Mouse (Mus musculus) NIH3T3 (cell line): ENCODE data around the gene Cbx8.

Source experiments
- DNase-seq: peaks from one replicate; pipeline ENCODE4 v3.0.0-alpha.2; 2012; ENCODE audit warnings: low read depth

Cbx8 gene

DNA sequence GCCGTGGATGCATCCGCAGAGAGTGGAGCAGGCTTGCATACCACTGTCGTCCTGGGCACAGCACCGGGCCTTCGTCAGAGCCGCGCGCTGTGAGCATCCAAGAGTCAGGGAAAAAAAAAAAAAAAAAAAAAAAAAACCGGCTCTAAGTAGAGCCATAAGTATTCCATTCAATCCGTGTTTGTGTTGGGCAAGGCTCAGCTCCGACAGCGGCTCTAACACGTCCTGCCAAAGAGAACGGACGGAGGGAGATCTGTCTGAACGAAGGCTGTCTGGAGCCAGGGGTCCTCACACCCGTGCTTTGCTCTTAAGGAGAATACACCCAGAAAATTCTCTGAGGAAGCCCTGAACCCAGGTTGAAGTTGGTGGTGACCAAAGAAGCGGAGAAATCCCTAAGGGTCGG, 6.1 kb downstream of the Cbx8 start:
- no peak for DNase-seq

DNA sequence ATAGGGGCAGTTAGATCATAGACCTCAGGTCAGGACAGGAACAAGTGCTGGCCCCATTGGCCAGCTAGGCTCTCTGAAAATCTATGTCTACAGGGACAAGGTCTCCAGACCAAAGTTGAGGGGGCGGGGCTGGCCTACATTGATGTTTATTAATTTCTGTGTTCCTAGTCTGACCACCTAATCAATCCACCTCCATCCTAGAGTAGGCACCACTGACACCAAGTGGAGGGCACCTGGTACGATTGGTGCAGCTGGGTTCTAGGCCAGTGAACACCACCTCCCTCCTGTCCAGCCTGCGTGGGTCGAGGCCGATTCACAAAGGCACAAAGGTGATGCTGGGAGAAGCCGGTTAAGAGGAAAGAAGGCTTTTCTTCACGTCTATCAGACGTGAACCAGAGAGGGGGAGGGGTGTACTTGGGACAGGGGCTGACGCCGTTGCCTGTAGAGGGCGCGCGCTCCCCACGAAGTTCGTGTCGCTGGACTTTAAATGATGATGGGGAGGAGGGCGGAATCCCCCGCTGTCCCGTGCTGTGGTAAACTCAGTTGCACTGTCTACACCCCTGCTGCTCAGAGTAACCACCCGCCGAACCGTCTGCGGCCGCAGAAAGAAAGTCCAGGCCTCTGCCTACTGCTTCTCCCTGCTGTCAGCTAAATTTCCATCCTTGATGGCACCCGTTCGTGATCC, 6.8 kb downstream of the Cbx8 start:
- peak; percentile 93 for DNase-seq

GRCm38 (mm10) chr11:119026203-119026602, 14.6 kb downstream of the Cbx8 start:
- DNase-seq: peak; percentile 83

DNA sequence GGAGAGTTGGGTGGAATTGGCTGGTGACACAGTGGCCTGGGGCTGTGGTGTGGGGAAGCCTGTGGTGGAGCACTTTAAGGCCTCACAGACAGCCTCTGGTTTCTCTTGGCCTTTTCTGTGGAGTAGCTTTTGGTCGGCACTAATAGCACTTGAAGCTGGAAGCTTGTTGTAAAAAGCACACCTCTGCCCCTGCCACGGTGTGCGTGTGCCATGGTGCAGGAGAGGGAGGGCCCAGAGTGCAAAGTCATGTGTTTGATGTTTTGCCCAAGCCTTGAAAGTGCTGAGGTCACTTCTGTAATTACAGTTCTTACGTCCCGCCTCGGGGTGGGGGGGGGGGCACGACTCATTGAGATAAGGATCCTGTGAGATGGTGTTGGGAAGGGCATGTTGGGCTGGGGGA, 16.5 kb downstream of the Cbx8 start:
- DNase-seq: peak; percentile 12

- DNase-seq: peak; percentile 39
These were observed 17.2 kb downstream of the Cbx8 start for GRCm38 (mm10) chr11:119023616-119023980.

GRCm38 (mm10) chr11:119022895-119023615, 17.7 kb downstream of the Cbx8 start, which contains the start of gene Cbx2:
TSS of gene Cbx2 (plus strand) at chr11:119022962.
- peak; percentile 90 for DNase-seq

DNA sequence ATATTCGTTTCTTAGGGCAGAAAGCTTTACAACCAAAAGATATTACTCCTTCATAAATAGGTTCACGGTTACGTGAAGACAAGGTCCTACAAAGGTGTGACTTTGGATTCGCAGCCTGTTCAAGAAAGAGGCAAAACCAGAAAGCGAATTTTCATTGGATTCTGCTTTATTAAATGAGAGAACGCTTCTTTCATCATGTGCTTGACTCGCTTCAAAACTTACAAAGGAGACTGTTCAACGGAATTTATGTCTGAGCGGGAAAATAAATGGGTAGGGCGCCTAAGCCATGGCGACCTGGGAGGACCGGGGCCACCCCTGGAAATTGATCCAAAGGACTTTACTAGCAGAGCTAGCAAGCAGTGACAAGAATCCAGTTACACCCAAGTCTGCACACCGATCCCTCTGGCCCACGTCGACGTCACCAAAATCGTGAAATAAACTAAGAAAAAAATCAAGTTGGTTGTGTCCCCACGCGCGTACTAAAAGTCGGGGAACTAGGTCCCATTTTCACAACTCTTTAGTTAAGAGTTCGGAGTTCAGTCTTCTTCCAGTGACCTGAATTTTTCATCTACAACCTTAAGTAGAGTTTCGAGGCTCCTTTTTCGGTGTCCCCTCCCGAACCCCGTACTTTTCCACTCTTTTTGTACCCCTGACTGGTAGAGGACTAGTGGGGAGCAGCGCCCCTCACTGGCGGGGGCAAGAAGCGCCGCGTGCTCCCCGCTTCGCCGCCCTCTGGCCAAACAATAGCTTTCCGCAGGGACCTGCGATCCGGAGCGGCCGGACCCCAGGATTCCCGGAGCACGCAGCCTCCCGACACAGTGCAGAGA, 18.5 kb downstream of the Cbx8 start:
- no peak for DNase-seq

- DNase-seq: peak; percentile 83
These were observed 19.6 kb downstream of the Cbx8 start for GRCm38 (mm10) chr11:119021180-119021579.

- DNase-seq: no peak
These were observed 23.3 kb downstream of the Cbx8 start for GRCm38 (mm10) chr11:119017506-119017905.

GRCm38 (mm10) chr11:119014455-119014854, 26.3 kb downstream of the Cbx8 start:
- no peak for DNase-seq

DNA sequence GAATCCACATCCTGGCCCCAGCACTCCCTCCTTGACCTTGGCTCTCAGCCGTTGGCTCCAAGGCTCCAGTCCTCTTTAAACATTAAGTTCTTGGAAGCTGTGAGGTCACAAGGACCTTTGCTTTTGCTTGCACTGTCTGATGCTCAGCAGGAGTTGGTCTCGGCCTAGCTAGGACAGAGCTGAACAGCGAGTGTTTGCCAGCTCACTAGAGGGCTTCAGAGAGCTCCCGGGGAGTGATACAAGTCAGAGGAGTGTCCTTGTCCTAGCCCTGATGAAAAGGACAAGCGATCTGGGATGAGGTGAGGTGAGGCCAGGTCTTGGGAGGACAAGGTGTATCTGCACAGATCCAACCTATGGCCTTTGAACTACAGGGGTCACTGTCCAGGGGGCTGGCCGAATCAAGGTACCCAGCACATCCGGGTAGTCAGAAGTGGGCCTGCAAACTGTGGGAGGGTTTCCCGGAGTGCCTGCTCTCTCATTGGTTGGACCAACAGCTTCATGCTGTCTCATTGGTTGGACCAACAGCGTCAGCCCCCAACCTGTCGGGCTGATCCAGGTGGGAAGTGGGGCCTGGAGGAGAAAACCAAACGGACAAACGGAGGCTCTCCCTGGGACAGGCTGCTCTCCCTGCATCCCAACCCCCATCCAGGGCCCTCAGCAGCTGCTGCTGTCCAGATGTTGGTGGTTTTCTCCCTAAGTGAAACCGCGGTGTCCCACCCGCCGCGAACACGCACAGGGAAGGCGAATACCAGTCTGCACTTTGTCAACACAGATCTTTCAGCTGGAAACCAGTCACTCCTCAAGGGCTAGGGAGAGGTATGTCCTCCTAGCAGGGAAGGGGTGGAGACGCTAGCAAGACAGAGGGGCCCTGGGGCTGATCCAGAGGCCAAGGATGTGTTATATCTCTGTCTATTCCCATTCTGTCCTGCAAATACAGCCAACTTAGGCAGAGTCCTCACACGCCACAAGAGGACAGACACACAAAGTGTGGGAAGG, 33.0 kb downstream of the Cbx8 start:
- no peak for DNase-seq

DNA sequence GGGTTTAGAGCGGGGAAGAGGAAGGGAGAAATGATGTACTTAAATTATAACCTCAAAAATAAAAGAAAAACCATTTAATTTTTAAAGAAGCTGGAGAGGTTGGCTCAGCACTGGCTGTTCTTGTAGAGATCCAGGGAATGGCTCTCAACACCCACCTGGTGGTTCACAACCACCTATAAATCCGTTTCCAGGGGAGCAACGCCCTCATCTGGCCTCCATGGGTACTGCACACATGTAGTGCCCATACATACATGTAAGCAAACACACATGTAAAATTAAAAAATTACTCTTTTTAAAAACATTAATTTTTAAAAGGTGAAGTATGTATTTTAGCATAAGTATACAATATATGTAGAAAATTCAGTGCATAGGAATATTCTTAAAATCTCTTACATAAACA, 34.3 kb downstream of the Cbx8 start:
- DNase-seq: no peak

GRCm38 (mm10) chr11:119005547-119006275, 35.1 kb downstream of the Cbx8 start:
- no peak for DNase-seq

DNA sequence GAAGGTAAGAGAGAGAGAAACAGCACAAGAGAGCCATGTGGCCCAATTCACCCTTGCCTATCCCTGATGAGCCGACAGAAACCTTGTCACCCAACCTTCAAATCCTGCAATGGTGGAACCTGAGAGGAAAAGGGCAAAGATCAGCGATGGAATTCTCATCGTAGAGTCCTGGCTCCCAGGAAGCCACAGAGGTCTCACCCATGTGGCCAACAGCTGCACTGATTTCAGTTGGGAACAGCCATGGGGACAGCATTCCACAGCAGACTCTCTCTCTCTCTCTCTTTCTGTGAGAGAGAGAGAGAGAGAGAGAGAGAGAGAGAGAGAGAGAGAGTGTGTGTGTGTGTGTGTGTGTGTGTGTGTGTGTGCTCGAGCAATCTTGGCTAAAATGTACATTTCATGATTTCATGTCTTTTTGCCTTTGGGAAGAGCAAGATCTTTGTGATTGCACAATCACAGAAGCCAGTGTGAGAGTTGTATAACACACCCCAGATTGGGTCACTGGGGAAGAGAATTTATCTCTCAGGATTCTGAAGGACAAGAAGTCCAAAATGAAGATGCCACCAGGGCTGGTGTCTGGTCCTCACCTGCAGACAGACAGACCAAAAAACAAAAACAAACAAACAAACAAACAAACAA, 39.2 kb downstream of the Cbx8 start:
- peak; percentile 18 for DNase-seq

DNA sequence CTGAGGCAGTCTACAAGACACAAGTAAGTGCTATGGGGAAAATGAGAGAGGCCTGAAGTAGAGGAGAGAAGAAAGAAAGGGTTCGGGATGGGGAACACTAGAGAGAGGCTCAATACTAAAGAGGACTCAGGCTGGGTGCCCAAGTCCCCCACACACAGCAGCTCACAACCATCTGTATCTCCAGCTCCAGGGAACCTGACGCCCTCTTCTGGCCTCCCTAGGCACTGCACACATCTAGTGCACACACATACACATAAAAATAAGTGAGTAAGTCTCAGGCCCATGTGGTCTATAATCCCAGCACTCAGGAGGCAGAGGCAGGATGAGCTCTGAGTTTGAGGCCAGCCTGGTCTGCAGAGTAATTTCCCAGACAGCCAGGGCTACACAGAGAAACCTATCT, 39.9 kb downstream of the Cbx8 start:
- no peak for DNase-seq

DNA sequence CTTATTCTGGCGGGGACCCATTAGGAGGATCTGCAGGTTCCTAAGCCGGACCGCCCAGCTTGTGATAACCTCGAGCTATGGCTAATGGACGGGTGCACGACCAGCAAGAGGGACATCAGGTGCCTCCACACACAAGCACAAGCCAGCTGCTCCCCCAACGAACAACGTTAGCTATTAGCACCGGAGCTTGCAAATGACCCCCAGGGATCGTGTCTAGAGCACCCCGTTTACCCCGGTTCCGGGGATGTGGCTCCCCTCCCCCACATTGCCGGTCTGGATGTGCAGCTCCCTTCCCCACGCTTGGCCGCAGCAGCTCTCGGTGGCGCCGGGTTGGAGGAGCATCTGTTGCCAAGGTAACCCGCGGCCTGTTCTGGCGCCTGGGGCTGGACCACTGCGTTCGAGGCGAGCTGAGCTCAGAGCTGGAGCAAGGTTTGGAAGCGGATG, 41.4 kb downstream of the Cbx8 start:
- DNase-seq: no peak

DNA sequence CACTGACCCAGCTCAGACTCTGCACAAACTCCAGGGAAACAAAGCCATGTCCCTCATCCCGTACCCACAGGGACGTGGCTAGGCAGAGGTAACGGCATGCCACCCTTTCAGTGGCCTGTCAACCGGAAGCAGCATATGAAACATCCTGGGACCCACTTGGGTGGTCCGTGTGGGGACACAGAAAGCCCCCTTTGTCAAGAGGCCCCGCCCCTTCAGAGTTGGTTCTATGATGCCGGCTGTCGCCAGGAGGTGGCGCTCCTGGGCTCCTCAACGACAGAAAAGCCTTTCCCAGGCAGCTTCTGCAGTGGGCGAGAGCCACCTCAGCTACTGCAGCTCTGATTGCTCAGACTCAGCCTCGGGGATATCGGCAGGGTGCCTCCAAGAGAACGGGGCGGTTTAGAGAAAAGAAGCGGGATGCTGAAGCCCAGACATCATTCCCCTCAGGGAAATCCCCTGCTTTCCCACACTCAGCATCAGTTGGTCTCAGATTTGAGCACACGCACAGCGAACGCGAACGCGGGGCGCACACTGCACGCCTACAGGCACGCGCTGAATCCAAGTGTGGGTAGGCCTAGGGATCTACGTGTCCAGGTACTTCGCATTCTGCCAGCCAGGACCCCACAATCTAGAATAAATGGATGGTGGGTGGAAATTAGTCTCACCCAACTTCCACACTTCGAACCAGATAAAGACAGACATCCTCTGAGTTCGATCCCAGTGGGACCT, 42.1 kb downstream of the Cbx8 start:
- peak; percentile 85 for DNase-seq

DNA sequence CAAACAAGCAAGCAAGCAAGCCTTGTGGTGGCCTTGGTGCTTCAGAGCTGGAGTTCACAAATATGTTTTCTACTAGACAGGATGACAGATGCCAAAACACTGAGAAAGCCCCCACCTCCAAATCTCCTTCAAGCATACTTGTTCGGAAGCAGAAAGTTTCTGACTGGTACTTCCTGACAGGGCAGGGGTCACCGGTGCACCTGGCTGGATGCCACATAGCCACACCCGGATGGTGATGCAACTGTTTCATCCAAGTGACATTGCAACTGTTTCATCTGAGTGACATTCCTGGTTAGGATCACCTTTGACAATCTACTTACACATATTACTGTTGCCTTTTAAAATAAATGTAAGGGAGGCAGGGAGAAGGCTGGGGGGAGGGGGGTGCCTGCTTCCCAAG, 43.6 kb downstream of the Cbx8 start:
- DNase-seq: no peak

DNA sequence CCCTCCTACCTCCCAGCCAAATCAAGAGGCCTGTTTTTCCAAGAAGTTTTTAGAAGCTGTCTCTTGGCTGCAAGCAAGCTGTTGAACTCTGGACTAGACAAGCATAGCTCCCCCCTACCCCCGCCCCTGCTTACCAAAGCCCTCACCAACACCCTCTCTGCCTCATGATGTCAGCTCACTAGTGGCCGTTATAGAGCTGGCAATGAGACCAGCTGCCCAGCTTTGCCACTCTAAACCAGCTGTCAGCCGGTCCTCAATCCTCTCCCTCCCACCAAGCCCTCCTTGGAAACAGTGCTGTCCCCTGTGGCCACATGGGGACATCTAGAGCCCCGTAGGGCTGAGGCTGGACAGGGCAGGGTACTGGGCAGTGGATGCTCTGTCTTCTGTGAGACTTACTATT, 45.3 kb downstream of the Cbx8 start:
- DNase-seq: no peak

- DNase-seq: no peak
These were observed 48.0 kb downstream of the Cbx8 start for GRCm38 (mm10) chr11:118992781-118993180.
